26 mouse cellular contexts compared by ENCODE assay signal in the genomic region with DNA sequence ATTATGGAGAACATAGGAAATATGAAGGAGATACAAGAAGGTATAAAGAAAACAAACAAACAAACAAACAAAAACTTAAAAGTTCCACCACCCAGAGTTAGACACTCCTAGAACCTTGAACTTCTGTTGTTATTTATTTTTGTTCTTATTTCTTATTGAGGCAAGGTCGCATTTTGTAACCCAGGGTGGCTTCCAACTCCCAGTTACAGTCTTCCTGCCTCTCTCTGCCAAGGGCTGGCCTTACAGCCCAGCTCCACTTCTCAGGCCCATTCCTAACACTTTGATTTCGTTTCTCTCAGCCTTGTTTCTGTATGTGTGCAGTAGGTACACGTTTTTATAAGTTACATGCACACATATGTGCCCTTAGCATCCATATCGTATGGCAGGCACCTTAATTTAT.
"Had no signal": no experiment of that assay in that cellular context is flagged by ENCODE, and none has a peak within 500 bp of the region (broad histone marks: within the 10 kb centered on the region; RNA-seq: fewer than 3 reads in every experiment).

No protein-coding gene starts in this region.

- H3K4me2 ChIP-seq: embryonic facial prominence, embryonic 12.5 days; embryonic facial prominence, embryonic 13.5 days; embryonic facial prominence, embryonic 15.5 days; forebrain, embryonic 12.5 days; forebrain, embryonic 13.5 days; forebrain, embryonic 15.5 days; heart, embryonic 11.5 days had no signal

- H3K27ac ChIP-seq: embryonic facial prominence, embryonic 10.5 days; embryonic facial prominence, embryonic 12.5 days; embryonic facial prominence, embryonic 13.5 days; forebrain, embryonic 10.5 days; forebrain, embryonic 12.5 days; forebrain, embryonic 13.5 days; forebrain, embryonic 15.5 days; gastrocnemius, adult 2 months; heart, adult 2 months; heart, embryonic 10.5 days had no signal

- ATAC-seq: forebrain, embryonic 13.5 days; forebrain, embryonic 14.5 days; forebrain, embryonic 15.5 days; forebrain, embryonic 16.5 days; forebrain, postnatal 0 days had no signal

- H3K36me3 ChIP-seq: embryonic facial prominence, embryonic 10.5 days; embryonic facial prominence, embryonic 12.5 days; embryonic facial prominence, embryonic 13.5 days; embryonic facial prominence, embryonic 15.5 days; forebrain, embryonic 10.5 days; forebrain, embryonic 12.5 days; forebrain, embryonic 15.5 days; heart, embryonic 10.5 days had no signal

- H3K4me3 ChIP-seq: embryonic facial prominence, embryonic 10.5 days; embryonic facial prominence, embryonic 12.5 days; embryonic facial prominence, embryonic 13.5 days; embryonic facial prominence, embryonic 15.5 days; erythroblast, embryonic 14.5 days; forebrain, embryonic 10.5 days; forebrain, embryonic 12.5 days; forebrain, embryonic 13.5 days; forebrain, embryonic 15.5 days; gastrocnemius, adult 2 months; heart, adult 2 months; heart, embryonic 10.5 days had no signal

- H3K4me1 ChIP-seq: embryonic facial prominence, embryonic 10.5 days; embryonic facial prominence, embryonic 12.5 days; embryonic facial prominence, embryonic 13.5 days; embryonic facial prominence, embryonic 15.5 days; forebrain, embryonic 10.5 days; forebrain, embryonic 12.5 days; forebrain, embryonic 13.5 days; forebrain, embryonic 15.5 days; heart, embryonic 10.5 days had no signal

- H3K9me3 ChIP-seq: embryonic facial prominence, embryonic 10.5 days; embryonic facial prominence, embryonic 12.5 days; embryonic facial prominence, embryonic 13.5 days; embryonic facial prominence, embryonic 15.5 days; forebrain, embryonic 10.5 days; forebrain, embryonic 12.5 days; forebrain, embryonic 13.5 days; forebrain, embryonic 15.5 days; heart, embryonic 10.5 days had no signal

- DNase-seq: cerebellum, postnatal 14 days; cerebellum, postnatal 25 days; cerebellum, postnatal 36 days; embryo, embryonic 11 days; forebrain, postnatal 0 days; gastrocnemius, adult 2 months; gastrocnemius, postnatal 10 days; gastrocnemius, postnatal 14 days; gastrocnemius, postnatal 25 days; gastrocnemius, postnatal 36 days; heart, adult 11 months; heart, adult 18-20 months; heart, adult 2 months had no signal

- H3K9ac ChIP-seq: embryonic facial prominence, embryonic 12.5 days; embryonic facial prominence, embryonic 13.5 days; embryonic facial prominence, embryonic 15.5 days; forebrain, embryonic 12.5 days; forebrain, embryonic 13.5 days; forebrain, embryonic 15.5 days; forebrain, postnatal 0 days had no signal

- H3K27me3 ChIP-seq: embryonic facial prominence, embryonic 12.5 days; embryonic facial prominence, embryonic 13.5 days; embryonic facial prominence, embryonic 15.5 days; forebrain, embryonic 12.5 days; forebrain, embryonic 13.5 days; forebrain, embryonic 15.5 days had no signal
